ENCODE assay signal across 17 mouse cellular contexts in genomic region chr6:71607756-71608155, GRCm38 (mm10). TPM values are rescaled to one million over a fixed set of nuclear protein-coding genes. Genes with fewer than 3 reads are reported as not detected.
DNase-seq lines count a peak whose midpoint lies in the region; TF ChIP-seq lines count a peak whose summit lies in the region.
"Had no signal": no experiment of that assay in that cellular context is flagged by ENCODE, and none has a peak within 500 bp of the region (broad histone marks: within the 10 kb centered on the region; RNA-seq: fewer than 3 reads in every experiment).

No protein-coding gene starts in this region.

- H3K4me3 ChIP-seq in left cerebral cortex, adult 2 months: no peak overlapping the region
- H3K4me3 ChIP-seq: embryonic facial prominence, embryonic 12.5 days; forebrain, embryonic 15.5 days; heart, embryonic 12.5 days; hindbrain, embryonic 15.5 days had no signal

- DNase-seq in layer of hippocampus, adult 11-12 months (ENCODE audit: low spot score): peak; percentile 18
- DNase-seq in layer of hippocampus, adult 8-10 months (ENCODE audit: low spot score in 2 of 2): no peak
- DNase-seq in left cerebral cortex, adult 2 months (ENCODE audit: extremely low spot score in 1 of 2, low spot score in 2 of 2): no peak
- no peak for DNase-seq in left cerebral cortex, adult 11 months (ENCODE audit: low spot score)
- DNase-seq in ES-CJ7 (ENCODE audit: low read depth, low spot score): peak; percentile 35
- peak; percentile 37 for DNase-seq in brain, adult 2 months (ENCODE audit: low read depth, low spot score)
- no peak for DNase-seq in c-Kit-positive CD71-positive TER-119-positive erythroid progenitor cells, embryonic 14.5 days (ENCODE audit: low spot score)
- DNase-seq: adrenal gland, postnatal 25 days; cerebellum, adult 11 months; cerebellum, adult 8-10 months; cerebellum, postnatal 14 days; gastrocnemius, postnatal 14 days; kidney, adult 11 months had no signal

- H3K27ac ChIP-seq in left cerebral cortex, adult 2 months: peak overlapping the region; percentile 51; the same call in 1 of the 2 replicates
- H3K27ac ChIP-seq: embryonic facial prominence, embryonic 12.5 days; forebrain, embryonic 15.5 days; hindbrain, embryonic 15.5 days had no signal

- TF ChIP-seq CTCF in left cerebral cortex, adult 2 months (IDR thresholded peaks at IDR 0.05): no peak

- intact Hi-C loops in left cerebral cortex, adult 2 months (cut with DNase I): no loop called here

RNA-seq across cellular contexts. Expression of gene Kdm3a, which starts 25.0 kb away (rescaled TPM):
- 10 to 100 TPM; 39.0 to 58.3 (median 49.8) TPM for total RNA-seq in layer of hippocampus, adult 8-10 months (2022)
- total RNA-seq in left cerebral cortex, adult 2 months (2021): 10 to 100 TPM; 48.9 to 53.7 TPM

Comparison
In these comparisons a context has a peak if more than half of its experiments do, and no peak if none do; other contexts are left out.
1. DNase-seq: peak in layer of hippocampus, adult 11-12 months (single experiment), ES-CJ7 (single experiment) and brain, adult 2 months (single experiment); none in layer of hippocampus, adult 8-10 months (0 of 2), left cerebral cortex, adult 2 months (0 of 2), left cerebral cortex, adult 11 months (single experiment) and c-Kit-positive CD71-positive TER-119-positive erythroid progenitor cells, embryonic 14.5 days (single experiment).